Mouse (Mus musculus): ENCODE data around the gene Ube2c. TPM values are rescaled to one million over a fixed set of nuclear protein-coding genes. Genes with fewer than 3 reads are reported as not detected.

Gene Ube2c
- polyA plus RNA-seq, 1 experiment from 2014 or later, result 21.1 TPM

DNA sequence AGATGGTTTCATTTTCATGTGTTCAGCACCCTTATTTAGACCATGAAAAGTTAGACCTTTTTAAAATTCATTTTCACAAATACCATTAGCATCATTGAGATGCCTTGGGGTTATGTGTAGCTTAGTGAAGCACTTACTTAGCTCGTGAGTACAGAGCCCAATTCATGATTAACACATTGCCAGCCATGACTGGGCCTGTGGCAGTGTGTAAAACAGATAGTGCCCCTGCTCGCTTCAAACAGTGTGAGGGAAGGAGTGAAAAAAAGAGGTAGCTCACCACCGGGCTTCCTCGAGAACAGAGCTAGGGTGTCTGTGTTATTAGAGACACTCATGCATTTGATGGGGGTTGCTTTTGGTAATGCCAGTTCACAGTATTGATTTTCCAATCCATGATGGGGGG lies 21.5 kb upstream of the Ube2c start:
- H3K4me1 ChIP-seq (ENCODE audit: insufficient read depth, low read depth, low read length), result peaks cover 11% of the 10 kb centered on the region
- 82% methylated on average over 4 of the region's 4 CpGs for WGBS
- no peak overlapping the region for H3K4me3 ChIP-seq (ENCODE audit: low read depth, low read length)
- no peaks in the 10 kb centered on the region for H3K27me3 ChIP-seq (replicated peaks; ENCODE audit: insufficient read depth, low read length)
- ATAC-seq (no peak), DNase-seq (ENCODE audit: low spot score) (no peak)
- TF ChIP-seq CTCF (IDR thresholded peaks at IDR 0.05), result no peak
- no peak for TF ChIP-seq EP300 (IDR thresholded peaks at IDR 0.05)
- H3K9ac ChIP-seq (replicated peaks; ENCODE audit: low read depth), result no peak overlapping the region
- H3K36me3 ChIP-seq (ENCODE audit: insufficient read depth, low read length), result peaks cover 7% of the 10 kb centered on the region
- no peak overlapping the region for H3K4me2 ChIP-seq (replicated peaks; ENCODE audit: low read depth, low read length)
- no peaks in the 10 kb centered on the region for H3K9me3 ChIP-seq (ENCODE audit: low read length)
- H3K27ac ChIP-seq (ENCODE audit: low read length), result no peak overlapping the region

DNA sequence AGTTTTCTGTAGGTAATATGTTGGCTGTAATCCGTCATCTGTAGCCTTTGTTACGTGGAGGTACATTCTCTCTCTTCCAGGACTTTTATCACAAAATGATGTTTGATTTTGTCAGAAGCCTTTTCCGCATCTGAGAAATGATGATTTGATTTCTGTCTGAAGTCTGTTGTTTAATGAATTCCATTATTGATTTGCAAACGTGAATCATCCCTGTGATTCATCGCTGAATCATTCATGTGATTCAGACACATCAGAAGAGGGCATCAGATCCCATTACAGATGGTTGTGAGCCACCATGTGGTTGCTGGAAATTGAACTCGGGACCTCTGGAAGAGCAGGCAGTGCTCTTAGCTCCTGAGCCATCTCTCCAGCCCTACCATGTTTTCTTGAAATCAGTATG lies 20.7 kb upstream of the Ube2c start:
- peaks cover 7% of the 10 kb centered on the region for H3K36me3 ChIP-seq (ENCODE audit: insufficient read depth, low read length)

GRCm38 (mm10) chr2:164752454-164752853 lies 17.2 kb upstream of the Ube2c start:
- 75% methylated on average over 2 of the region's 2 CpGs for WGBS
- DNase-seq (ENCODE audit: low spot score), result no peak
- H3K9ac ChIP-seq (replicated peaks; ENCODE audit: low read depth), result no peak overlapping the region
- no peaks in the 10 kb centered on the region for H3K4me1 ChIP-seq (ENCODE audit: insufficient read depth, low read depth, low read length)
- no peak overlapping the region for H3K27ac ChIP-seq (ENCODE audit: low read length)
- no peaks in the 10 kb centered on the region for H3K27me3 ChIP-seq (replicated peaks; ENCODE audit: insufficient read depth, low read length)
- no peak overlapping the region for H3K4me2 ChIP-seq (replicated peaks; ENCODE audit: low read depth, low read length)
- no peak for ATAC-seq
- H3K9me3 ChIP-seq (ENCODE audit: low read length), result no peaks in the 10 kb centered on the region
- H3K4me3 ChIP-seq (ENCODE audit: low read depth, low read length), result no peak overlapping the region
- TF ChIP-seq EP300 (IDR thresholded peaks at IDR 0.05), result no peak
- TF ChIP-seq CTCF (IDR thresholded peaks at IDR 0.05), result no peak
- peaks cover 26% of the 10 kb centered on the region for H3K36me3 ChIP-seq (ENCODE audit: insufficient read depth, low read length)

More for the DNA sequence above, 20.7 kb upstream of the Ube2c start:
- ATAC-seq (no peak), DNase-seq (ENCODE audit: low spot score) (no peak)
- H3K9me3 ChIP-seq (ENCODE audit: low read length), result no peaks in the 10 kb centered on the region
- no peak for TF ChIP-seq EP300 (IDR thresholded peaks at IDR 0.05)
- no peak for TF ChIP-seq CTCF (IDR thresholded peaks at IDR 0.05)
- WGBS, result 90% methylated on average over 6 of the region's 6 CpGs
- no peak overlapping the region for H3K4me3 ChIP-seq (ENCODE audit: low read depth, low read length)
- no peaks in the 10 kb centered on the region for H3K27me3 ChIP-seq (replicated peaks; ENCODE audit: insufficient read depth, low read length)
- H3K9ac ChIP-seq (replicated peaks; ENCODE audit: low read depth), result no peak overlapping the region
- no peak overlapping the region for H3K27ac ChIP-seq (ENCODE audit: low read length)
- peaks cover 11% of the 10 kb centered on the region for H3K4me1 ChIP-seq (ENCODE audit: insufficient read depth, low read depth, low read length)
- no peak overlapping the region for H3K4me2 ChIP-seq (replicated peaks; ENCODE audit: low read depth, low read length)

DNA sequence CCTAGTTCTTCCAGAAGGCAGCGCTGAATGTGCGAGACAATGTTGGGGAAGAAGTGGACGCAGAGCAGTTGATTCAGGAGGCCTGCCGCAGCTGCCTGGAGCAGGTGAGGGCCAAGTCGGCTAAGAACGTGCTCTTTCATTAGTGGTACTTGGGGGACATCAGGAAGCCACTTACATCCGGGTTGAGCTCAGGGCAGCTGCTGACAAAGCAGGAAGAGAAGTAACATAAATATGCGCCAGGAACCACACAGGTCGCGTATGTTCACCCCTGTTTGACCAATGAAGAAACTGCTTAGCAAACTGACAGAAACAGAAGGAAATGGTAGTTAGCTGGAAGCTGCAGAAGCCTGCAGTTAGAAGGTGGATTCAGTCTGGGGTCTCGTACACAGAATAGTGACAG lies 15.6 kb upstream of the Ube2c start:
- DNase-seq (ENCODE audit: low spot score) (no peak), ATAC-seq (no peak)
- no peak overlapping the region for H3K27ac ChIP-seq (ENCODE audit: low read length)
- no peak overlapping the region for H3K4me2 ChIP-seq (replicated peaks; ENCODE audit: low read depth, low read length)
- H3K9ac ChIP-seq (replicated peaks; ENCODE audit: low read depth), result no peak overlapping the region
- no peaks in the 10 kb centered on the region for H3K27me3 ChIP-seq (replicated peaks; ENCODE audit: insufficient read depth, low read length)
- TF ChIP-seq EP300 (IDR thresholded peaks at IDR 0.05) (no peak), CTCF (IDR thresholded peaks at IDR 0.05) (no peak)
- H3K4me3 ChIP-seq (ENCODE audit: low read depth, low read length), result no peak overlapping the region
- no peaks in the 10 kb centered on the region for H3K9me3 ChIP-seq (ENCODE audit: low read length)
- 69% methylated on average over 11 of the region's 11 CpGs for WGBS
- no peaks in the 10 kb centered on the region for H3K4me1 ChIP-seq (ENCODE audit: insufficient read depth, low read depth, low read length)
- peaks cover 37% of the 10 kb centered on the region for H3K36me3 ChIP-seq (ENCODE audit: insufficient read depth, low read length)

DNA sequence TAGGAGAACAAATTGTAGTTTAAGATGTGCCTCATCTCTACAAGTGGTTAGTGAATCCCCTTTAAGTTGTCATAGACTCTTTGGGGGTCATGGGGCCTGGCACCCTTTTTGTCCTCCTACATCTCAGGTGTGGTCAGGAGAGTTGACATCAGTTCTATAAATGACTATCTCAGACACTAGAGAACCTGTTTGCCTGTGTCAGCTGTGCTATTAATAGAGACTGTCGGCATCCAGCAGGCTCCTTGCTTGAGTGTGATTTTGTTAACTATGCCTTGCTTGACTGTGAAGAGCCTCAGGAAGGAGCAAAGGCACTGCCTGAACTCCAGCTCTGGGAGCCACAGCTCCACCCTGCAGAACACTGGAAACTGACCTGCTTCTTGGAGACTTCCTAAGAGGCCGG lies 14.9 kb upstream of the Ube2c start:
- Histone ChIP-seq H3K4me3 (ENCODE audit: low read depth, low read length) (no peak overlapping the region), H3K4me1 (ENCODE audit: insufficient read depth, low read depth, low read length) (no peaks in the 10 kb centered on the region), H3K36me3 (ENCODE audit: insufficient read depth, low read length) (peaks cover 38% of the 10 kb centered on the region), H3K27me3 (replicated peaks; ENCODE audit: insufficient read depth, low read length) (no peaks in the 10 kb centered on the region), H3K27ac (ENCODE audit: low read length) (no peak overlapping the region), H3K4me2 (replicated peaks; ENCODE audit: low read depth, low read length) (no peak overlapping the region), H3K9ac (replicated peaks; ENCODE audit: low read depth) (no peak overlapping the region), H3K9me3 (ENCODE audit: low read length) (no peaks in the 10 kb centered on the region)
- no peak for TF ChIP-seq EP300 (IDR thresholded peaks at IDR 0.05)
- no peak for TF ChIP-seq CTCF (IDR thresholded peaks at IDR 0.05)
- WGBS, result 69% methylated on average over 2 of the region's 2 CpGs
- DNase-seq (ENCODE audit: low spot score) (no peak), ATAC-seq (no peak)

DNA sequence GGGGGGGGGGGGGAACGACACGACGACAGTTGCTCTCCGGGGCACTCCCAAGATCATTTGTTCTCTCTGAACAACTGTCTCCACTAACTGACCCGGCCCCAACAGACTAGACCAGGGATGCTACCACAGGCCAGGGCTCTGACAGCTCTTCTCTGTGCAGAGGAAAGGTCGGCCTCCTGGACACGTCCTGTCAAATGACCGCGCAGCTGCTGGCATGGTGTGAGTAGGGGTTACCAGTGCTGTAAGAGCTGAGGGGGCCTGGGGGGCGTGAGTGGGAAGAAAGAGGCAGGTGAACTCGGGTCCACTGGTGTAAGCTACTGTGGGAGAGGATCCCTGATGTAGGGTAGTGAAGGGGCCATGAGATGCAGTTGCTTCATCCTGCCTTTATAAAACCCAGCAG lies 11.9 kb upstream of the Ube2c start:
- Histone ChIP-seq H3K9ac (replicated peaks; ENCODE audit: low read depth) (no peak overlapping the region), H3K4me1 (ENCODE audit: insufficient read depth, low read depth, low read length) (no peaks in the 10 kb centered on the region), H3K4me2 (replicated peaks; ENCODE audit: low read depth, low read length) (no peak overlapping the region), H3K27me3 (replicated peaks; ENCODE audit: insufficient read depth, low read length) (no peaks in the 10 kb centered on the region), H3K27ac (ENCODE audit: low read length) (no peak overlapping the region), H3K9me3 (ENCODE audit: low read length) (no peaks in the 10 kb centered on the region), H3K4me3 (ENCODE audit: low read depth, low read length) (no peak overlapping the region), H3K36me3 (ENCODE audit: insufficient read depth, low read length) (peaks cover 42% of the 10 kb centered on the region)
- DNase-seq (ENCODE audit: low spot score) (no peak), ATAC-seq (no peak)
- TF ChIP-seq EP300 (IDR thresholded peaks at IDR 0.05), result no peak
- no peak for TF ChIP-seq CTCF (IDR thresholded peaks at IDR 0.05)
- 93% methylated on average over 10 of the region's 11 CpGs for WGBS

DNA sequence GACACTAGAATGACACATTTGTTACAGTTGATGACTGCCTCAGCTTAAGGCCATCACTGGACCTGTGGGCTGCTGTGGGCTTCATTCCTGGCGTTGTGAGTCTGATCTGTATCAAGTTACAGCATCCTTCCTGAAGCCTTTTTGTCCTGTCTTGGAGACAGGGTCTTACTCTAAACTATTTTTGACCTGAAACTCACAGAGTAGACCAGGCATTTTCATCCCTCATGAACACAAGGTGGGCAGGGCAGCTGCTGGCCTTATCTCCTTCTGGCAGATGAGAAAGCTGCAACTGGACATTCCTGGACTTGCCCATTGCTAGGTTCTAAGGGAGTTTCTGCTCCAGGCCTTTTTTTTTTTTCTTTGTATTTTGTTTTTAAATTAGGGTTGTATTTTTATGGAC lies 11.0 kb upstream of the Ube2c start:
- Histone ChIP-seq H3K4me2 (replicated peaks; ENCODE audit: low read depth, low read length) (no peak overlapping the region), H3K4me1 (ENCODE audit: insufficient read depth, low read depth, low read length) (no peaks in the 10 kb centered on the region), H3K27ac (ENCODE audit: low read length) (no peak overlapping the region), H3K27me3 (replicated peaks; ENCODE audit: insufficient read depth, low read length) (no peaks in the 10 kb centered on the region), H3K4me3 (ENCODE audit: low read depth, low read length) (no peak overlapping the region), H3K9me3 (ENCODE audit: low read length) (no peaks in the 10 kb centered on the region), H3K9ac (replicated peaks; ENCODE audit: low read depth) (no peak overlapping the region), H3K36me3 (ENCODE audit: insufficient read depth, low read length) (peaks cover 47% of the 10 kb centered on the region)
- DNase-seq (ENCODE audit: low spot score), result no peak
- WGBS, result 54% methylated on average over 1 of the region's 1 CpGs
- ATAC-seq, result no peak
- no peak for TF ChIP-seq CTCF (IDR thresholded peaks at IDR 0.05)
- no peak for TF ChIP-seq EP300 (IDR thresholded peaks at IDR 0.05)

Measured in lung, postnatal 0 days (tissue).